Mouse (Mus musculus): Measurements from ENCODE around the gene Pyroxd1. TPM values are rescaled to one million over a fixed set of nuclear protein-coding genes. Genes with fewer than 3 reads are reported as not detected.

The Pyroxd1 gene
- polyA plus RNA-seq, 2 experiments = 2.5 to 6.4 TPM

DNA sequence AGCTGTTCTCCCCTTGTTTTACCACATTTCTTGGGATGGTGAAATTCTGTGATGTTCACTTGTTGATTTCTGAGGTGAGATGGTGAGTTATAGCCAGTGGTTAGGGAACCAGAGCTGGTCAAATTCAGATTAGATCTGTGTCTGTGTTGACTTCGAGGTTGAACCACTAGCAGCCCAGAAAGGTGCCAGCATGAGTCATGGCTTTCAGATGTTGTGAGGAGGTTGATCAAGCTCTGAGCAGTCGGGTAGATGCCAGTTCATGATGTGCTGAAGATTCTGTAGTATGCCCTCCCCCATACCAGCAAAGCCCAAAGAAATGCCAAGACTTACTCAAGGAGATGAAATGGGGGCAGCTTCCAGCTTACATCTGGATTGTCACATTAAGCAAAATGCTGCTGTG, 43.6 kb downstream of the Pyroxd1 start:
- WGBS (ENCODE audit: insufficient replicate concordance) = 30% methylated on average over 2 of the region's 2 CpGs
- H3K36me3 ChIP-seq (replicated peaks; ENCODE audit: control insufficient read depth, insufficient read depth, low read depth) = peaks cover 2% of the 10 kb centered on the region
- peaks cover 4 to 17% of the 10 kb centered on the region in 2 experiments for H3K4me1 ChIP-seq (replicated peaks; ENCODE audit: control insufficient read depth in 2 of 2, insufficient read depth in 2 of 2, low read length in 1 of 2)
- no peaks in the 10 kb centered on the region for H3K9me3 ChIP-seq (ENCODE audit: control insufficient read depth, low read length)
- H3K9ac ChIP-seq (replicated peaks) = no peak overlapping the region
- ATAC-seq (ENCODE audit: insufficient read depth) (no peak), DNase-seq (ENCODE audit: low read depth in 3 of 3, low spot score in 3 of 3) (no peak)
- no peaks in the 10 kb centered on the region for H3K27me3 ChIP-seq (ENCODE audit: control insufficient read depth, insufficient read depth, low read length)
- TF ChIP-seq EP300 (IDR thresholded peaks at IDR 0.05; ENCODE audit: low read depth) (no peak), CTCF (IDR thresholded peaks at IDR 0.05; ENCODE audit: low read depth) (no peak)
- no peak overlapping the region for H3K27ac ChIP-seq
- no peak overlapping the region; the same call in 1 of the 2 replicates for H3K4me2 ChIP-seq (ENCODE audit: low read depth)
- H3K4me3 ChIP-seq (ENCODE audit: insufficient read depth in 1 of 2, low read depth in 2 of 2, low read length in 2 of 2) = no peak overlapping the region

- Histone ChIP-seq H3K27ac (no peak overlapping the region), H3K9ac (replicated peaks) (no peak overlapping the region), H3K4me2 (ENCODE audit: low read depth) (no peak overlapping the region), H3K36me3 (replicated peaks; ENCODE audit: control insufficient read depth, insufficient read depth, low read depth) (peaks cover 20% of the 10 kb centered on the region), H3K4me3 (ENCODE audit: insufficient read depth in 1 of 2, low read depth in 2 of 2, low read length in 2 of 2) (no peak overlapping the region), H3K4me1 (replicated peaks; ENCODE audit: control insufficient read depth in 2 of 2, insufficient read depth in 2 of 2, low read length in 1 of 2) (peaks cover 0 to 12% of the 10 kb centered on the region in 2 experiments; a peak in 3 of 4 replicates), H3K27me3 (ENCODE audit: control insufficient read depth, insufficient read depth, low read length) (no peaks in the 10 kb centered on the region), H3K9me3 (ENCODE audit: control insufficient read depth, low read length) (no peaks in the 10 kb centered on the region)
- TF ChIP-seq EP300 (IDR thresholded peaks at IDR 0.05; ENCODE audit: low read depth) (no peak), CTCF (IDR thresholded peaks at IDR 0.05; ENCODE audit: low read depth) (no peak)
- no peak for DNase-seq (ENCODE audit: low read depth in 3 of 3, low spot score in 3 of 3)
- ATAC-seq (ENCODE audit: insufficient read depth) = no peak
- WGBS (ENCODE audit: insufficient replicate concordance) = 38% methylated on average over 5 of the region's 5 CpGs
Observed at GRCm38 (mm10) chr6:142392312-142392711, 46.9 kb downstream of the Pyroxd1 start.

DNA sequence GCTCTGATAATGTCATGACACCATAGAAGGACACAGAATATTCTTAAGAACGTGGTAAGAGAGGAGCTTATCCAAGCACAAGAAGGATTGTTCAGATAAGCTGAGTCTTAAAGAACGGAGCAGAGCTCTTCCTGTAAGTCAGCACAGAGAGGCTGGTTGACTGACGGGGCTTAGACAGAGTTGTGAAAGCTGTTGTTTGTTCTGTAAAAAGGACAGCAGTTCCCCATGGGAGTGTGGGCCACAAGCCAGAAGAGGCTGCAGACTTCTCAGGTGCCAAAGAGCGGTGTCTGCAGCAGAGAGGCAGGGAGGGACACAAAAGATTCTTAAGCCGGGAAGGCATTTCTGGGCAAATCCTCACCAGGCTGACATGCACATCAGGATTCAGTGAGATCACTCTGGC, 49.2 kb downstream of the Pyroxd1 start:
- H3K9me3 ChIP-seq (ENCODE audit: control insufficient read depth, low read length) = no peaks in the 10 kb centered on the region
- TF ChIP-seq CTCF (IDR thresholded peaks at IDR 0.05; ENCODE audit: low read depth) (no peak), EP300 (IDR thresholded peaks at IDR 0.05; ENCODE audit: low read depth) (no peak)
- no peak overlapping the region for H3K4me3 ChIP-seq (ENCODE audit: insufficient read depth in 1 of 2, low read depth in 2 of 2, low read length in 2 of 2)
- H3K27ac ChIP-seq = no peak overlapping the region
- no peak for ATAC-seq (ENCODE audit: insufficient read depth)
- H3K9ac ChIP-seq (replicated peaks) = no peak overlapping the region
- peaks cover 20% of the 10 kb centered on the region for H3K36me3 ChIP-seq (replicated peaks; ENCODE audit: control insufficient read depth, insufficient read depth, low read depth)
- H3K4me1 ChIP-seq (replicated peaks; ENCODE audit: control insufficient read depth in 2 of 2, insufficient read depth in 2 of 2, low read length in 1 of 2) = no peaks in the 10 kb centered on the region
- H3K27me3 ChIP-seq (ENCODE audit: control insufficient read depth, insufficient read depth, low read length) = no peaks in the 10 kb centered on the region
- no peak for DNase-seq (ENCODE audit: low read depth in 3 of 3, low spot score in 3 of 3)
- WGBS (ENCODE audit: insufficient replicate concordance) = 57% methylated on average over 5 of the region's 5 CpGs
- H3K4me2 ChIP-seq (ENCODE audit: low read depth) = no peak overlapping the region

- H3K9ac ChIP-seq (replicated peaks) = no peak overlapping the region
- no peaks in the 10 kb centered on the region for H3K4me1 ChIP-seq (replicated peaks; ENCODE audit: control insufficient read depth in 2 of 2, insufficient read depth in 2 of 2, low read length in 1 of 2)
- no peak overlapping the region for H3K27ac ChIP-seq
- no peak for ATAC-seq (ENCODE audit: insufficient read depth)
- H3K4me2 ChIP-seq (ENCODE audit: low read depth) = no peak overlapping the region
- WGBS (ENCODE audit: insufficient replicate concordance) = 72% methylated on average over 6 of the region's 6 CpGs
- DNase-seq (ENCODE audit: low read depth in 3 of 3, low spot score in 3 of 3) = no peak
- TF ChIP-seq CTCF (IDR thresholded peaks at IDR 0.05; ENCODE audit: low read depth) (no peak), EP300 (IDR thresholded peaks at IDR 0.05; ENCODE audit: low read depth) (no peak)
- no peaks in the 10 kb centered on the region for H3K9me3 ChIP-seq (ENCODE audit: control insufficient read depth, low read length)
- no peak overlapping the region for H3K4me3 ChIP-seq (ENCODE audit: insufficient read depth in 1 of 2, low read depth in 2 of 2, low read length in 2 of 2)
- peaks cover 27% of the 10 kb centered on the region for H3K36me3 ChIP-seq (replicated peaks; ENCODE audit: control insufficient read depth, insufficient read depth, low read depth)
- H3K27me3 ChIP-seq (ENCODE audit: control insufficient read depth, insufficient read depth, low read length) = no peaks in the 10 kb centered on the region
Observed at GRCm38 (mm10) chr6:142395756-142396155, 50.3 kb downstream of the Pyroxd1 start.

GRCm38 (mm10) chr6:142411140-142411539, 65.7 kb downstream of the Pyroxd1 start:
- no peak for ATAC-seq (ENCODE audit: insufficient read depth)
- no peak overlapping the region for H3K4me3 ChIP-seq (ENCODE audit: insufficient read depth in 1 of 2, low read depth in 2 of 2, low read length in 2 of 2)

More at GRCm38 (mm10) chr6:142411140-142411539, 65.7 kb downstream of the Pyroxd1 start:
- DNase-seq (ENCODE audit: low read depth in 3 of 3, low spot score in 3 of 3) = no peak
- Histone ChIP-seq H3K27ac (no peak overlapping the region), H3K9ac (replicated peaks) (no peak overlapping the region), H3K27me3 (ENCODE audit: control insufficient read depth, insufficient read depth, low read length) (peaks cover 28% of the 10 kb centered on the region), H3K36me3 (replicated peaks; ENCODE audit: control insufficient read depth, insufficient read depth, low read depth) (no peaks in the 10 kb centered on the region), H3K4me1 (replicated peaks; ENCODE audit: control insufficient read depth in 2 of 2, insufficient read depth in 2 of 2, low read length in 1 of 2) (no peaks in the 10 kb centered on the region), H3K4me2 (ENCODE audit: low read depth) (no peak overlapping the region), H3K9me3 (ENCODE audit: control insufficient read depth, low read length) (no peaks in the 10 kb centered on the region)
- 13% methylated on average over 1 of the region's 1 CpGs for WGBS (ENCODE audit: insufficient replicate concordance)
- TF ChIP-seq EP300 (IDR thresholded peaks at IDR 0.05; ENCODE audit: low read depth) (no peak), CTCF (IDR thresholded peaks at IDR 0.05; ENCODE audit: low read depth) (no peak)

Other genes starting within 250 kb of the Pyroxd1 start
- not detected in 2 replicates for gene Slco1a6, start 137.1 kb upstream of the Pyroxd1 start, polyA plus RNA-seq (2012; rRNA removed)
- gene Slco1a6, start 137.1 kb upstream of the Pyroxd1 start, polyA plus RNA-seq (2014; fragmentation: Nextera tagmentation; extraction: Ambion mirVana) = not detected in 2 replicates
- 0.08 and 0.16 TPM in 2 replicates for gene Iapp, start 47.2 kb upstream of the Pyroxd1 start, polyA plus RNA-seq (2012; rRNA removed)
- gene Iapp, start 47.2 kb upstream of the Pyroxd1 start, polyA plus RNA-seq (2014; fragmentation: Nextera tagmentation; extraction: Ambion mirVana) = not detected in 2 replicates
- gene Slco1a5, start 22.7 kb upstream of the Pyroxd1 start, polyA plus RNA-seq (2012; rRNA removed) = not detected in 2 replicates
- gene Slco1a5, start 22.7 kb upstream of the Pyroxd1 start, polyA plus RNA-seq (2014; fragmentation: Nextera tagmentation; extraction: Ambion mirVana) = not detected in 2 replicates
- gene Recql, start 41.4 kb downstream of the Pyroxd1 start, polyA plus RNA-seq (2012; rRNA removed) = 7.1 and 10.1 TPM in 2 replicates
- gene Recql, start 41.4 kb downstream of the Pyroxd1 start, polyA plus RNA-seq (2014; fragmentation: Nextera tagmentation; extraction: Ambion mirVana) = 14.2 and 17.0 TPM in 2 replicates
- 7.0 and 7.9 TPM in 2 replicates for gene Golt1b, start 41.6 kb downstream of the Pyroxd1 start, polyA plus RNA-seq (2012; rRNA removed)
- gene Golt1b, start 41.6 kb downstream of the Pyroxd1 start, polyA plus RNA-seq (2014; fragmentation: Nextera tagmentation; extraction: Ambion mirVana) = 39.4 and 40.1 TPM in 2 replicates
- gene Spx, start 67.8 kb downstream of the Pyroxd1 start, polyA plus RNA-seq (2012; rRNA removed) = 0.41 and 0.65 TPM in 2 replicates
- gene Spx, start 67.8 kb downstream of the Pyroxd1 start, polyA plus RNA-seq (2014; fragmentation: Nextera tagmentation; extraction: Ambion mirVana) = 0.20 and 0.29 TPM in 2 replicates
- gene Gys2, start 127.5 kb downstream of the Pyroxd1 start, polyA plus RNA-seq (2012; rRNA removed) = 20.9 and 22.4 TPM in 2 replicates
- gene Gys2, start 127.5 kb downstream of the Pyroxd1 start, polyA plus RNA-seq (2014; fragmentation: Nextera tagmentation; extraction: Ambion mirVana) = 38.8 and 43.6 TPM in 2 replicates
- 13.7 and 16.0 TPM in 2 replicates for gene Ldhb, start 162.3 kb downstream of the Pyroxd1 start, polyA plus RNA-seq (2012; rRNA removed)
- 20.8 and 22.3 TPM in 2 replicates for gene Ldhb, start 162.3 kb downstream of the Pyroxd1 start, polyA plus RNA-seq (2014; fragmentation: Nextera tagmentation; extraction: Ambion mirVana)
- 0.87 and 0.89 TPM in 2 replicates for gene Kcnj8, start 226.0 kb downstream of the Pyroxd1 start, polyA plus RNA-seq (2012; rRNA removed)
- 1.6 TPM in 2 replicates for gene Kcnj8, start 226.0 kb downstream of the Pyroxd1 start, polyA plus RNA-seq (2014; fragmentation: Nextera tagmentation; extraction: Ambion mirVana)

Data from liver, embryonic 14.5 days (tissue).